Mouse (Mus musculus) stomach, embryonic 14.5 days (tissue): ENCODE data around the gene Sval2. TPM values are rescaled to one million over a fixed set of nuclear protein-coding genes. Genes with fewer than 3 reads are reported as not detected.

Experiments
- ATAC-seq: fragments of 200-750 bp; cut with Nextera tagmentation; 2 replicates; pipeline ENCODE4 v1.8.0; 2017; ENCODE audit warnings: low read depth, moderate TSS enrichment; ENCODE audit not compliant: insufficient number of reproducible peaks, insufficient read depth, low FRiP score
- H3K27ac ChIP-seq: fragments of 300-500 bp; sonication (generic); 2 replicates; pipeline ENCODE4 v1.5.1; 2014; ENCODE audit warnings: mild to moderate bottlenecking, low read length, moderate library complexity, mixed read lengths
- H3K27me3 ChIP-seq: fragments of 300-500 bp; sonication (generic); 2 replicates; pipeline ENCODE4 v1.6.1; 2014; ENCODE audit warnings: low read length, control low read depth, mixed read lengths; ENCODE audit not compliant: control insufficient read depth, insufficient read depth
- H3K36me3 ChIP-seq: fragments of 300-500 bp; sonication (generic); 2 replicates; pipeline ENCODE4 v1.6.1; 2014; ENCODE audit warnings: mild to moderate bottlenecking, control low read depth, low read length, moderate library complexity, mixed read lengths; ENCODE audit not compliant: control insufficient read depth, insufficient read depth
- H3K4me1 ChIP-seq: fragments of 300-500 bp; sonication (generic); 2 replicates; pipeline ENCODE4 v1.6.1; 2014; ENCODE audit warnings: low read length, control low read depth, mixed read lengths; ENCODE audit not compliant: control insufficient read depth, insufficient read depth
- H3K4me2 ChIP-seq: fragments of 300-500 bp; sonication (generic); replicated peaks from 2 replicates; pipeline ENCODE4 v1.6.1; 2014; ENCODE audit warnings: low read depth, low read length, control low read depth
- H3K4me3 ChIP-seq: fragments of 300-500 bp; sonication (generic); 2 replicates; pipeline ENCODE4 v1.5.1; 2014; ENCODE audit warnings: low read depth, low read length, control low read depth
- H3K9ac ChIP-seq: fragments of 300-500 bp; sonication (generic); replicated peaks from 2 replicates; pipeline ENCODE4 v1.6.1; 2014; ENCODE audit warnings: low read depth, mild to moderate bottlenecking, control low read depth, low read length, moderate library complexity, mixed read lengths
- H3K9me3 ChIP-seq: fragments of 300-500 bp; sonication (generic); 2 replicates; pipeline ENCODE4 v1.6.1; 2016; ENCODE audit warnings: low read depth, low read length, control low read depth; ENCODE audit not compliant: control insufficient read depth
- WGBS: fragments of 180-500 bp; shearing (Covaris S2); extraction: QIAGEN DNeasy Blood & Tissue Kit; methylation state at CpG from one replicate; pipeline ENCODE4 v1.1.7; 2014; 5-methylcytosine and 5-hydroxymethylcytosine counted together
- polyA plus RNA-seq: library from polyadenylated mRNA; unstranded; fragments of >200 nt; fragmentation: Nextera tagmentation; extraction: Ambion mirVana; gene quantifications from 2 replicates; pipeline ENCODE4 v1.2.1, GENCODE M21; 2014

Sval2 gene
- not detected in 2 replicates for polyA plus RNA-seq

- Histone ChIP-seq H3K27ac (no peak within 1 kb of the TSS), H3K9me3 (no peaks in the 10 kb centered on the region), H3K27me3 (no peaks in the 10 kb centered on the region), H3K4me3 (no peak within 1 kb of the TSS), H3K4me2 (no peak within 1 kb of the TSS), H3K9ac (no peak within 1 kb of the TSS), H3K36me3 (no peaks in the 10 kb centered on the region), H3K4me1 (no peaks in the 10 kb centered on the region)
- ATAC-seq, result no peak
- WGBS, result 83% methylated on average over 3 of the region's 3 CpGs
Observed at GRCm38 (mm10) chr6:41852689-41853088, at the start of gene Sval2. Sval2 (plus strand) TSS chr6:41852989.

- Histone ChIP-seq H3K27me3 (no peaks in the 10 kb centered on the region), H3K4me3 (no peak overlapping the region), H3K4me2 (no peak overlapping the region), H3K9me3 (no peaks in the 10 kb centered on the region), H3K36me3 (no peaks in the 10 kb centered on the region), H3K9ac (no peak overlapping the region), H3K4me1 (no peaks in the 10 kb centered on the region), H3K27ac (no peak overlapping the region)
- no peak for ATAC-seq
Observed at GRCm38 (mm10) chr6:41824086-41824485, 28.7 kb upstream of the Sval2 start.

- 85% methylated on average over 2 of the region's 2 CpGs for WGBS
- H3K4me2 ChIP-seq, result no peak overlapping the region
Observed at GRCm38 (mm10) chr6:41829516-41829915, 23.3 kb upstream of the Sval2 start.

GRCm38 (mm10) chr6:41847235-41847634, 5.6 kb upstream of the Sval2 start, which contains the start of gene Pip:
Pip (plus strand) TSS chr6:41847535.
- Histone ChIP-seq H3K27ac (no peak within 1 kb of the TSS), H3K9ac (no peak within 1 kb of the TSS), H3K27me3 (no peaks in the 10 kb centered on the region), H3K4me2 (no peak within 1 kb of the TSS), H3K4me1 (no peaks in the 10 kb centered on the region), H3K4me3 (no peak within 1 kb of the TSS), H3K9me3 (no peaks in the 10 kb centered on the region), H3K36me3 (no peaks in the 10 kb centered on the region)
- no peak for ATAC-seq
- WGBS, result 72% methylated on average over 2 of the region's 2 CpGs

More at GRCm38 (mm10) chr6:41829516-41829915, 23.3 kb upstream of the Sval2 start:
- Histone ChIP-seq H3K9me3 (no peaks in the 10 kb centered on the region), H3K4me3 (no peak overlapping the region), H3K9ac (no peak overlapping the region), H3K27me3 (no peaks in the 10 kb centered on the region), H3K4me1 (no peaks in the 10 kb centered on the region), H3K27ac (no peak overlapping the region), H3K36me3 (no peaks in the 10 kb centered on the region)
- ATAC-seq, result no peak

GRCm38 (mm10) chr6:41864038-41864437, 11.2 kb downstream of the Sval2 start:
- no peak for ATAC-seq
- Histone ChIP-seq H3K9ac (no peak overlapping the region), H3K4me2 (no peak overlapping the region), H3K4me3 (no peak overlapping the region), H3K9me3 (no peaks in the 10 kb centered on the region), H3K4me1 (no peaks in the 10 kb centered on the region), H3K36me3 (no peaks in the 10 kb centered on the region), H3K27ac (no peak overlapping the region), H3K27me3 (no peaks in the 10 kb centered on the region)
- 69% methylated on average over 2 of the region's 2 CpGs for WGBS

GRCm38 (mm10) chr6:41911625-41912024, 58.8 kb downstream of the Sval2 start:
- Histone ChIP-seq H3K4me1 (no peaks in the 10 kb centered on the region), H3K4me3 (no peak overlapping the region), H3K9ac (no peak overlapping the region), H3K9me3 (no peaks in the 10 kb centered on the region), H3K4me2 (no peak overlapping the region), H3K27ac (no peak overlapping the region), H3K27me3 (no peaks in the 10 kb centered on the region), H3K36me3 (no peaks in the 10 kb centered on the region)
- WGBS, result 88% methylated on average over 5 of the region's 5 CpGs
- ATAC-seq, result no peak

Other genes starting within 250 kb of the Sval2 start
- gene Ephb6, start 247.5 kb upstream of the Sval2 start, polyA plus RNA-seq, result 11.7 and 11.8 TPM in 2 replicates
- gene Trpv6, start 216.6 kb upstream of the Sval2 start, polyA plus RNA-seq, result 5.7 and 6.7 TPM in 2 replicates
- gene Trpv5, start 172.2 kb upstream of the Sval2 start, polyA plus RNA-seq, result not detected in 2 replicates
- gene Llcfc1, start 168.6 kb upstream of the Sval2 start, polyA plus RNA-seq, result 0.48 TPM in 1 of 2 replicates, not detected in the other
- gene Kel, start 148.7 kb upstream of the Sval2 start, polyA plus RNA-seq, result 1.2 and 1.5 TPM in 2 replicates
- not detected in 2 replicates for gene Olfr459, start 77.8 kb upstream of the Sval2 start, polyA plus RNA-seq
- not detected in 2 replicates for gene Pip, start 5.5 kb upstream of the Sval2 start, polyA plus RNA-seq
- not detected in 2 replicates for gene Sval1, start 98.6 kb downstream of the Sval2 start, polyA plus RNA-seq
- gene Sval3, start 115.2 kb downstream of the Sval2 start, polyA plus RNA-seq, result not detected in 2 replicates
- not detected in 2 replicates for gene Sva, start 185.4 kb downstream of the Sval2 start, polyA plus RNA-seq